Mouse (Mus musculus): ENCODE results near the gene Eps8l2. TPM values are rescaled to one million over a fixed set of nuclear protein-coding genes. Genes with fewer than 3 reads are reported as not detected.

Gene Eps8l2
- polyA plus RNA-seq, 1 experiment = 5.3 TPM

- no peaks in the 10 kb centered on the region for H3K36me3 ChIP-seq (ENCODE audit: control insufficient read depth, insufficient read depth, low read length)
- peaks cover 12% of the 10 kb centered on the region for H3K4me1 ChIP-seq (ENCODE audit: control insufficient read depth, insufficient read depth, low read length)
- no peak overlapping the region for H3K27ac ChIP-seq (ENCODE audit: control insufficient read depth, insufficient read depth, low read depth, low read length)
- H3K27me3 ChIP-seq (ENCODE audit: control insufficient read depth, insufficient read depth, low read length) = no peaks in the 10 kb centered on the region
- TF ChIP-seq POLR2A (IDR thresholded peaks at IDR 0.05; ENCODE audit: control insufficient read depth, low read depth, low read length) (no peak), CTCF (IDR thresholded peaks at IDR 0.05; ENCODE audit: control insufficient read depth, insufficient read depth, insufficient replicate concordance, low read depth, low read length) (no peak)
- no peak overlapping the region for H3K4me3 ChIP-seq (ENCODE audit: control insufficient read depth, low read depth, low read length)
These were observed 1.3 kb downstream of the Eps8l2 start for GRCm38 (mm10) chr7:141340023-141340422.

- TF ChIP-seq CTCF (IDR thresholded peaks at IDR 0.05; ENCODE audit: control insufficient read depth, insufficient read depth, insufficient replicate concordance, low read depth, low read length) (no peak), POLR2A (IDR thresholded peaks at IDR 0.05; ENCODE audit: control insufficient read depth, low read depth, low read length) (no peak)
- Histone ChIP-seq H3K27me3 (ENCODE audit: control insufficient read depth, insufficient read depth, low read length) (no peaks in the 10 kb centered on the region), H3K4me3 (ENCODE audit: control insufficient read depth, low read depth, low read length) (no peak overlapping the region), H3K36me3 (ENCODE audit: control insufficient read depth, insufficient read depth, low read length) (no peaks in the 10 kb centered on the region), H3K4me1 (ENCODE audit: control insufficient read depth, insufficient read depth, low read length) (peaks cover 12% of the 10 kb centered on the region), H3K27ac (ENCODE audit: control insufficient read depth, insufficient read depth, low read depth, low read length) (no peak overlapping the region)
These were observed 1.8 kb downstream of the Eps8l2 start for GRCm38 (mm10) chr7:141340476-141340875.

GRCm38 (mm10) chr7:141341689-141342226 lies 3.1 kb downstream of the Eps8l2 start:
- H3K36me3 ChIP-seq (ENCODE audit: control insufficient read depth, insufficient read depth, low read length) = no peaks in the 10 kb centered on the region
- H3K4me1 ChIP-seq (ENCODE audit: control insufficient read depth, insufficient read depth, low read length) = peaks cover 12% of the 10 kb centered on the region
- no peaks in the 10 kb centered on the region for H3K27me3 ChIP-seq (ENCODE audit: control insufficient read depth, insufficient read depth, low read length)
- H3K4me3 ChIP-seq (ENCODE audit: control insufficient read depth, low read depth, low read length) = no peak overlapping the region
- no peak overlapping the region for H3K27ac ChIP-seq (ENCODE audit: control insufficient read depth, insufficient read depth, low read depth, low read length)
- no peak for TF ChIP-seq CTCF (IDR thresholded peaks at IDR 0.05; ENCODE audit: control insufficient read depth, insufficient read depth, insufficient replicate concordance, low read depth, low read length)
- no peak for TF ChIP-seq POLR2A (IDR thresholded peaks at IDR 0.05; ENCODE audit: control insufficient read depth, low read depth, low read length)

- no peak overlapping the region for H3K27ac ChIP-seq (ENCODE audit: control insufficient read depth, insufficient read depth, low read depth, low read length)
- TF ChIP-seq POLR2A (IDR thresholded peaks at IDR 0.05; ENCODE audit: control insufficient read depth, low read depth, low read length) (no peak), CTCF (IDR thresholded peaks at IDR 0.05; ENCODE audit: control insufficient read depth, insufficient read depth, insufficient replicate concordance, low read depth, low read length) (no peak)
- no peaks in the 10 kb centered on the region for H3K27me3 ChIP-seq (ENCODE audit: control insufficient read depth, insufficient read depth, low read length)
- no peaks in the 10 kb centered on the region for H3K36me3 ChIP-seq (ENCODE audit: control insufficient read depth, insufficient read depth, low read length)
- H3K4me3 ChIP-seq (ENCODE audit: control insufficient read depth, low read depth, low read length) = no peak overlapping the region
- H3K4me1 ChIP-seq (ENCODE audit: control insufficient read depth, insufficient read depth, low read length) = peaks cover 11% of the 10 kb centered on the region
These were observed 4.5 kb downstream of the Eps8l2 start for GRCm38 (mm10) chr7:141343230-141343629.

- H3K27ac ChIP-seq (ENCODE audit: control insufficient read depth, insufficient read depth, low read depth, low read length) = no peak overlapping the region
- TF ChIP-seq POLR2A (IDR thresholded peaks at IDR 0.05; ENCODE audit: control insufficient read depth, low read depth, low read length) = no peak
- no peak for TF ChIP-seq CTCF (IDR thresholded peaks at IDR 0.05; ENCODE audit: control insufficient read depth, insufficient read depth, insufficient replicate concordance, low read depth, low read length)
- no peaks in the 10 kb centered on the region for H3K27me3 ChIP-seq (ENCODE audit: control insufficient read depth, insufficient read depth, low read length)
- no peak overlapping the region for H3K4me3 ChIP-seq (ENCODE audit: control insufficient read depth, low read depth, low read length)
- peaks cover 6% of the 10 kb centered on the region for H3K4me1 ChIP-seq (ENCODE audit: control insufficient read depth, insufficient read depth, low read length)
- no peaks in the 10 kb centered on the region for H3K36me3 ChIP-seq (ENCODE audit: control insufficient read depth, insufficient read depth, low read length)
These were observed 5.0 kb downstream of the Eps8l2 start for GRCm38 (mm10) chr7:141343696-141344095.

- H3K36me3 ChIP-seq (ENCODE audit: control insufficient read depth, insufficient read depth, low read length) = no peaks in the 10 kb centered on the region
- H3K4me3 ChIP-seq (ENCODE audit: control insufficient read depth, low read depth, low read length) = no peak overlapping the region
- TF ChIP-seq POLR2A (IDR thresholded peaks at IDR 0.05; ENCODE audit: control insufficient read depth, low read depth, low read length) = no peak
- no peak for TF ChIP-seq CTCF (IDR thresholded peaks at IDR 0.05; ENCODE audit: control insufficient read depth, insufficient read depth, insufficient replicate concordance, low read depth, low read length)
- no peaks in the 10 kb centered on the region; the same call in 1 of the 2 replicates for H3K4me1 ChIP-seq (ENCODE audit: control insufficient read depth, insufficient read depth, low read length)
- no peaks in the 10 kb centered on the region for H3K27me3 ChIP-seq (ENCODE audit: control insufficient read depth, insufficient read depth, low read length)
- H3K27ac ChIP-seq (ENCODE audit: control insufficient read depth, insufficient read depth, low read depth, low read length) = no peak overlapping the region
These were observed 6.1 kb downstream of the Eps8l2 start for GRCm38 (mm10) chr7:141344787-141345186.

GRCm38 (mm10) chr7:141351061-141351460 lies 12.4 kb downstream of the Eps8l2 start:
- Histone ChIP-seq H3K27ac (ENCODE audit: control insufficient read depth, insufficient read depth, low read depth, low read length) (no peak overlapping the region), H3K4me1 (ENCODE audit: control insufficient read depth, insufficient read depth, low read length) (peaks cover 2% of the 10 kb centered on the region), H3K36me3 (ENCODE audit: control insufficient read depth, insufficient read depth, low read length) (no peaks in the 10 kb centered on the region), H3K4me3 (ENCODE audit: control insufficient read depth, low read depth, low read length) (no peak overlapping the region), H3K27me3 (ENCODE audit: control insufficient read depth, insufficient read depth, low read length) (no peaks in the 10 kb centered on the region)
- TF ChIP-seq POLR2A (IDR thresholded peaks at IDR 0.05; ENCODE audit: control insufficient read depth, low read depth, low read length) (no peak), CTCF (IDR thresholded peaks at IDR 0.05; ENCODE audit: control insufficient read depth, insufficient read depth, insufficient replicate concordance, low read depth, low read length) (no peak)
